Mouse (Mus musculus) frontal cortex, postnatal 10 days (tissue): ENCODE results near the gene Wrap73.

Experiments used
- DNase-seq, 2 experiments: peaks; one replicate each; pipeline ENCODE4 v3.0.0; 2022; ENCODE audit warnings: low spot score in 2 of 2, mixed read lengths in 1 of 2

The Wrap73 gene

GRCm38 (mm10) chr4:154142211-154143040, at the start of gene Wrap73:
Gene Wrap73, plus strand, starts transcription at chr4:154142372.
- peak; percentile 73 to 87 for DNase-seq

- DNase-seq: no peak
Observed at GRCm38 (mm10) chr4:154093210-154093609, 49.0 kb upstream of the Wrap73 start.

- DNase-seq: no peak
Observed at GRCm38 (mm10) chr4:154096111-154096510, 46.1 kb upstream of the Wrap73 start.

- DNase-seq: no peak
Observed at GRCm38 (mm10) chr4:154099361-154099760, 42.8 kb upstream of the Wrap73 start.

- DNase-seq: no peak
Observed at GRCm38 (mm10) chr4:154103386-154103785, 38.8 kb upstream of the Wrap73 start.

GRCm38 (mm10) chr4:154103912-154104311, 38.3 kb upstream of the Wrap73 start:
- no peak for DNase-seq

GRCm38 (mm10) chr4:154105381-154106001, 36.7 kb upstream of the Wrap73 start:
- DNase-seq: peak in 1 of 2 experiments; percentile 25

- DNase-seq: no peak
Observed at GRCm38 (mm10) chr4:154106497-154107061, 35.6 kb upstream of the Wrap73 start.

- peak; percentile 17 to 22 for DNase-seq
Observed at GRCm38 (mm10) chr4:154109216-154109849, 32.8 kb upstream of the Wrap73 start.

- DNase-seq: no peak
Observed at GRCm38 (mm10) chr4:154109850-154110243, 32.3 kb upstream of the Wrap73 start.

GRCm38 (mm10) chr4:154116421-154116820, 25.8 kb upstream of the Wrap73 start:
- no peak for DNase-seq

- no peak for DNase-seq
Observed at GRCm38 (mm10) chr4:154118782-154119181, 23.4 kb upstream of the Wrap73 start.

- no peak for DNase-seq
Observed at GRCm38 (mm10) chr4:154119208-154119607, 23.0 kb upstream of the Wrap73 start.

- no peak for DNase-seq
Observed at GRCm38 (mm10) chr4:154121800-154122199, 20.4 kb upstream of the Wrap73 start.

GRCm38 (mm10) chr4:154122374-154122773, 19.8 kb upstream of the Wrap73 start:
- DNase-seq: no peak

- no peak for DNase-seq
Observed at GRCm38 (mm10) chr4:154123553-154123952, 18.6 kb upstream of the Wrap73 start.

- DNase-seq: no peak
Observed at GRCm38 (mm10) chr4:154125202-154125601, 17.0 kb upstream of the Wrap73 start.

- no peak for DNase-seq
Observed at GRCm38 (mm10) chr4:154127273-154127672, 14.9 kb upstream of the Wrap73 start.

GRCm38 (mm10) chr4:154129950-154130349, 12.2 kb upstream of the Wrap73 start:
- no peak for DNase-seq

- no peak for DNase-seq
Observed at GRCm38 (mm10) chr4:154131894-154132293, 10.3 kb upstream of the Wrap73 start.

GRCm38 (mm10) chr4:154134803-154135202, 7.4 kb upstream of the Wrap73 start:
- no peak for DNase-seq

GRCm38 (mm10) chr4:154137139-154137538, 5.0 kb upstream of the Wrap73 start:
- DNase-seq: no peak
